Mouse (Mus musculus): ENCODE data around the gene Gm5294. TPM values are rescaled to one million over a fixed set of nuclear protein-coding genes. Genes with fewer than 3 reads are reported as not detected.
A peak's percentile ranks its signal among the peaks of the same experiment; 100 is the strongest.

Gm5294 gene
- 0.62 and 0.74 TPM in 2 replicates for polyA plus RNA-seq (2015; fragmentation: Nextera tagmentation; extraction: Ambion mirVana)

DNA sequence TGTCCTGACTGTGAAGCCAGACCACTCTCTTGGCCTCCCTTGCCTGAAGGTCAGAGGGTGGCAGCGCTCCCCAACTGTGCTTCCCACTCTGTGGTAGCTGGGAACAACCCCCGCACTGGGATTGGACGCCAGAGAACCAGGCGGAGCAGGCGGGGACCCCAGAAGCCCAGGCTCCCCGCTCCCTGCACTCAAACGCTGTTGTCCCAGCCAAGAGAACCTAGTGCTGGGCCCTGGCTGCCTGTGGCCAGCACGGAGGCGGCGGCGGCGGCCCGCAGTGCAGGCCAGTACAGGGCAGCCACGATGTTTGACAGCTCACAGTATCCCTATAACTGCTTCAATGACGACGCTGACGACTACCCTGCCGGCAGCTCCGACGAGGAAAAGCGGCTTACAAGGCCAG, at the start of gene Gm5294:
Gene Gm5294, plus strand, starts transcription at position 301 of the 400 bp plus-strand sequence.
- Histone ChIP-seq H3K4me2 (peak within 1 kb of the TSS; percentile 52), H3K9ac (no peak within 1 kb of the TSS), H3K9me3 (no peaks in the 10 kb centered on the region), H3K27me3 (peaks cover 53% of the 10 kb centered on the region), H3K36me3 (no peaks in the 10 kb centered on the region), H3K4me1 (replicated peaks) (peaks cover 12% of the 10 kb centered on the region), H3K27ac (replicated peaks) (no peak within 1 kb of the TSS), H3K4me3 (peak within 1 kb of the TSS; percentile 25)
- 9% methylated on average over 21 of the region's 21 CpGs for WGBS
- ATAC-seq (ENCODE audit: low FRiP score, low read depth), result no peak

DNA sequence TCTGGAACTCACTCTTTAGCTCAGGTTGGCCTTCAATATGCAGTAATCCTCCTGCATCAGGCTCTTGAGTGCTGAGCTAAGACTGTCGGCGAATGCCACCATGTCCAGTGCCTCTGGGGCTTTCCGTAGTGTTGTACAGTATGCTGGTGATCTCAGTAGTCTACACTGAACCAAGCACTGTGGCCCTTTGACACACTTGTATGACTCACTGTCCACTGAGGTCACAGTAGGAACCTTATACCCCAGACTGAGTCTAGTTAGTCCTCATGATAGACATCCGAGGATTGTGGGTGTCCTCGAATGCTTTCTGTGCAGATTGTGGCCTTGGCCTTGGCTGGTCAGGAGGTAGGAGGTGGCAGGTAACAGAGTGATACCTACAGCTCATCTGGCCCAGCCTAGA, 44.8 kb upstream of the Gm5294 start:
- peaks cover 25% of the 10 kb centered on the region for H3K4me1 ChIP-seq (replicated peaks)
- H3K4me3 ChIP-seq, result no peak overlapping the region
- WGBS, result 97% methylated on average over 5 of the region's 5 CpGs
- H3K4me2 ChIP-seq, result no peak overlapping the region
- H3K27ac ChIP-seq (replicated peaks), result no peak overlapping the region
- ATAC-seq (ENCODE audit: low FRiP score, low read depth), result no peak
- H3K36me3 ChIP-seq, result peaks cover 43% of the 10 kb centered on the region
- H3K9ac ChIP-seq, result no peak overlapping the region
- H3K27me3 ChIP-seq, result no peaks in the 10 kb centered on the region
- no peaks in the 10 kb centered on the region for H3K9me3 ChIP-seq

DNA sequence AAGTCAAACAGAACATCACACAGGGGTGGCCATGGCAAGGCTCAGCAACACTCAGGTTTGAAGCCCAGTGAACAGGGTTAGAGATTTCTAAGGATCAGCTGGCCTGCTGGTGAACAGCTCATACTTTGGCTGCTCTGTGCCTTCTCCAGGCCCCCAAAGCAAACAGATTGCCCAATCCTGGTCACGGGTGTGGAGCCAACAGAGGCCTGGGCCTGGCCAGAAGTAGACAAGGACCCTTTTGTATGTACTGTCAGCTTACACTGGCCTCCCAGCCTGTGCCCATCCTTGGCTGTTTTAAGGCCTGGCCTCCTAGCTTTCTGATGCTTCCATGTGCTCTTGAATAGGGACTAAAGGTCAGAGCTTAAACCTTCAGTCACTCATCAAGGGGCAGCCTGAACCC, 43.5 kb upstream of the Gm5294 start:
- H3K4me3 ChIP-seq, result no peak overlapping the region
- no peak overlapping the region for H3K9ac ChIP-seq
- ATAC-seq (ENCODE audit: low FRiP score, low read depth), result no peak
- peaks cover 38% of the 10 kb centered on the region for H3K36me3 ChIP-seq
- H3K4me1 ChIP-seq (replicated peaks), result peaks cover 31% of the 10 kb centered on the region
- no peaks in the 10 kb centered on the region for H3K9me3 ChIP-seq
- no peak overlapping the region for H3K27ac ChIP-seq (replicated peaks)
- no peaks in the 10 kb centered on the region for H3K27me3 ChIP-seq
- 73% methylated on average over 1 of the region's 1 CpGs for WGBS
- no peak overlapping the region for H3K4me2 ChIP-seq

DNA sequence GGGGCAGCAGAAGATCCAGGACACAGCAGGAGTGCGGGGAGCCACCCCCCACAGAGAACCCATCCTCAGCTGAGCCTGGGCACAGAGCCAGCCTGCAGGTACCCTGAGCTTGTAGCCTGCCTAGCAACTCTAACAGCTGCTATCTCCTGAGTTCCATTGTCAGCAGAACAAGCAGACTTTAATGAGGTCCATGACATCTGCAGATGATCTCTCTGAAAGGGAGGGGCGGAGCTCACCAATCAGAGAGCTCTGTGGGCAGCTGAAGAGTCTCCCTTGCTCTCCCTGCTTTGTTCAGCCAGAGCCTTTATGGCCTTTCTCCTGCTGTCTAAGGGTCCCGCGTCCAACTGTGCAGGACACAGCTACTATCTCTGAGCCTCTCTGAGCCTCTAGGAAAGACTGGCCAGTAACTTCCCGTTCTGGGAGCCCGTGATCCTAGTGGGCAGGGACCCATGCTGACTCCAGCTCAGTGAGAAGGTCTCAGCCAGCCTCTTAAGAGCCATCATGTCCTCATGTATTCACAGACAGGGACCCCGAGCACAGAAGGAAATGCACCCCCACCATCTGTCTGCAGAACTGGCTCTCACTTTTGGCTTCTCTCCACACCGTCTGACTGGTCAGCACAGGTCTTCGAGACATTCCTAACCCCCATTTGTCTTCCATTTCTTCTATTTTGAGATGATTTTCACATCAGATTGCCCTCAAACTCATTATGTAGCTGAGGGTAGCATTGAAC, 41.0 kb upstream of the Gm5294 start:
- no peak overlapping the region for H3K9ac ChIP-seq
- H3K27me3 ChIP-seq, result no peaks in the 10 kb centered on the region
- no peak overlapping the region for H3K4me3 ChIP-seq
- H3K27ac ChIP-seq (replicated peaks), result peak overlapping the region; percentile 76
- H3K4me2 ChIP-seq, result 0 out of 2 replicates have a peak overlapping the region, but pooled peaks have one; percentile 2
- peak; percentile 80 for ATAC-seq (ENCODE audit: low FRiP score, low read depth)
- no peaks in the 10 kb centered on the region for H3K9me3 ChIP-seq
- peaks cover 31% of the 10 kb centered on the region for H3K4me1 ChIP-seq (replicated peaks)
- peaks cover 25% of the 10 kb centered on the region; the same call in 1 of the 2 replicates for H3K36me3 ChIP-seq
- WGBS, result 23% methylated on average over 9 of the region's 9 CpGs

DNA sequence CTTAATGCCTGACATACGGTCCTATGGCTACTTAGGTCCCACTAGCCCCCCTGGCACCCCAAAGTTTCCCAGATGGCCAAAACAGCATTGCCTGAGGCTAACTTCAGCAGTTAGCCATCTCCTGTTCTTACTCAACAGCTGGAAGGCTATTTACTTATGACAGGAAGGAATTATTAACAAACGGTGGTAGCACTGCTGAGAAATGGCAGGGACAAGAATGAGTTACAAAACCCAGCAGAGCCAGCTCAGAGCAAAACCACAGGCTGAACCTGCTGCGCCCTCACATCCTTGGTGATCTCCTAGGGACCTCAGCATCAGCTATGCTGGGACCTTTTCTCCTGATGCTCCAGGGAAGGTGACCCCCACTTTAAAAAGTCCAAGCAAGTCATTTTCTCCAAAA, 40.2 kb upstream of the Gm5294 start:
- Histone ChIP-seq H3K4me1 (replicated peaks) (peaks cover 31% of the 10 kb centered on the region), H3K27ac (replicated peaks) (peak overlapping the region; percentile 76; the same call in 1 of the 2 replicates), H3K36me3 (peaks cover 23% of the 10 kb centered on the region; the same call in 1 of the 2 replicates)

DNA sequence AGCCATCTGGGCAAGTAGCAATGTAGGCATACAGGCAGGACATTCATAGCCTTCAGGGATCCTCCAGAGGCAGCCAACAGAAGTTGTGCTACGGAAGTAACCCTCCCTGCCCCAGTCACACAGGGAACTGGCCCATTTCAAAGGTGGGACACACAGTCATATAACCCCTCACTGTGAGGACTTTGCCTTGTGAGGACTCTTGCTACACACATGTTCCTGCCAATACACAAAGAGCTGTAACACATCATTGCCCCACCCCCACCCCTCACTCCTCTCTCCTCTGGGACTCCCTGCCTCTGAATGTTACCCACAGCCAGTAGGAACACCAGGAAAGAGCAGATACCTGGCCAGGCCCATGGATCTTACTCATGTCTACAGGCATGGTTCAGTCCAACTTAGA, 37.2 kb upstream of the Gm5294 start:
- Histone ChIP-seq H3K9me3 (no peaks in the 10 kb centered on the region), H3K36me3 (peaks cover 3% of the 10 kb centered on the region; the same call in 1 of the 2 replicates), H3K4me2 (no peak overlapping the region), H3K4me3 (no peak overlapping the region), H3K27ac (replicated peaks) (no peak overlapping the region), H3K4me1 (replicated peaks) (peaks cover 29% of the 10 kb centered on the region), H3K9ac (no peak overlapping the region), H3K27me3 (no peaks in the 10 kb centered on the region)
- 80% methylated on average over 1 of the region's 1 CpGs for WGBS
- ATAC-seq (ENCODE audit: low FRiP score, low read depth), result no peak

More for the DNA sequence above, 40.2 kb upstream of the Gm5294 start:
- H3K27me3 ChIP-seq, result no peaks in the 10 kb centered on the region
- no peak overlapping the region for H3K4me3 ChIP-seq
- ATAC-seq (ENCODE audit: low FRiP score, low read depth), result no peak
- WGBS, result 64% methylated on average over 3 of the region's 3 CpGs
- no peaks in the 10 kb centered on the region for H3K9me3 ChIP-seq
- no peak overlapping the region for H3K9ac ChIP-seq
- H3K4me2 ChIP-seq, result no peak overlapping the region

DNA sequence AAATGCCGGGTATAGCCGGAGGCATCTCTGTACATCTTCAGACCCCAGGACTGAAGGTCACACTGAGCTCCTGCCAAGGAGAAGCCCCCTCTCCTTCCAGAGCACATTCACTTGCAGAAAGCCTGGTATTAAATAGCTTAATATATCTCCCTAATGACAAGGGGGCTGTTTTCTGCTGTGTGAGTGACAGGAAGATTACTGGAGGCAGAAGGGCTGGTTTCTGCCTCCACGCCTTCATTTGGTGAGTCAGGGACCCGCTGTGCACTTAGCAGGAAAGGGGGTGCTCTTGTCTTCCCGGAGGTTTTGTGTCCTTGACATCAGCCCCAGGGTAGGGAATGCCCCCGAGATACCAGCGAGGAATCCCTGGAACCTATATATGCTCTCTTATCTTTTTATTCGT, 36.7 kb upstream of the Gm5294 start:
- Histone ChIP-seq H3K9me3 (no peaks in the 10 kb centered on the region), H3K36me3 (peaks cover 3% of the 10 kb centered on the region; the same call in 1 of the 2 replicates), H3K9ac (no peak overlapping the region), H3K4me3 (no peak overlapping the region), H3K4me2 (no peak overlapping the region), H3K27me3 (no peaks in the 10 kb centered on the region), H3K4me1 (replicated peaks) (peaks cover 30% of the 10 kb centered on the region), H3K27ac (replicated peaks) (no peak overlapping the region)
- no peak for ATAC-seq (ENCODE audit: low FRiP score, low read depth)
- 76% methylated on average over 8 of the region's 8 CpGs for WGBS

DNA sequence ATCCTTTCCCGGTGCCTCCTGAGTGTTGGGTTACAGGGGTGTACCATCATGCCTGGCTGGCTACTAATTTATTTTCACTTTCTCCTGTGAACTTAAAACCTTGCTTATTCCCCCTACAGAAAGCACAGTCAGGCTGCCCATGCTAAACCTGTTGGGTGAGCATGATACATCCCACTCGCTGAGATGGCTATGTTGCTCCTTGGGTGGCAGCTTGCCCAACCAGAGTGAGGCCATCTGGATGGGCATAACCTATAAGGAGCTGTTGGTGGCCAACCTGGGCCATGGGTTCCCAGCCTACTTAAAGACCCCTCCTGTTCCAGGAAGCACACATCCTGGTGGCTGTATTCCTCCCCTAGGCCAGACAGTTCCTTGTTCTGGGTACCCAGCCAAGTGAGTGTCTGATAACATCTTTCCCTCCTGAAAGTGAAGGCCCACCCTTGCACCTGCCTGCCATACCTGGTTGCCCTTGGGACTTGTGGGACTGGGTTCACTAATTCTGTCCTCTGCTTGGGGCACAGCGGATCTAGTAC, 33.8 kb upstream of the Gm5294 start:
- ATAC-seq (ENCODE audit: low FRiP score, low read depth), result no peak
- H3K4me3 ChIP-seq, result no peak overlapping the region
- H3K9ac ChIP-seq, result no peak overlapping the region
- 91% methylated on average over 3 of the region's 3 CpGs for WGBS
- H3K9me3 ChIP-seq, result no peaks in the 10 kb centered on the region
- H3K4me2 ChIP-seq, result no peak overlapping the region
- no peak overlapping the region for H3K27ac ChIP-seq (replicated peaks)
- H3K27me3 ChIP-seq, result no peaks in the 10 kb centered on the region
- H3K4me1 ChIP-seq (replicated peaks), result peaks cover 15% of the 10 kb centered on the region
- peaks cover 3% of the 10 kb centered on the region; the same call in 1 of the 2 replicates for H3K36me3 ChIP-seq

DNA sequence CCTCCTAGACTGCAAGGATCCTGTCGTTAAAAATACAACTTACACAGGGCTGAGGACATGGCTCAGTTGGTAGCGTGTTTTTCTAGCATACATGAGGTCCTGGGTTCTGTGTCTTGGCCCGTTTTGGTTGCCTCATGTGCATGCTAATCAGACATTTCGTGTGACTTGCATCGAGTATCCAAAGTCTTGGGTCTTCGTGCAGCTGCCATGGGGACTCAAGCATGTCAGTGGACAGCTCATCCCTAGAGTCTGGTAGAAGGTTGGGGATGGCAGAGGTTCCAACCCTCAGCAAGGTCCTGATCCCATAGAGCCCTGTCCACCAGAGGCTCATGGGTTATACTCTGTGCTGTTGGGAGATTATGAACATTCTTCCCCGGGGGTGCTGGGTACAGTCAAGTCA, 32.2 kb upstream of the Gm5294 start:
- H3K36me3 ChIP-seq, result peaks cover 13% of the 10 kb centered on the region
- no peak for ATAC-seq (ENCODE audit: low FRiP score, low read depth)
- H3K4me2 ChIP-seq, result no peak overlapping the region
- 91% methylated on average over 7 of the region's 7 CpGs for WGBS
- no peak overlapping the region for H3K9ac ChIP-seq
- H3K4me3 ChIP-seq, result no peak overlapping the region
- no peaks in the 10 kb centered on the region for H3K27me3 ChIP-seq
- H3K9me3 ChIP-seq, result no peaks in the 10 kb centered on the region
- no peak overlapping the region for H3K27ac ChIP-seq (replicated peaks)
- peaks cover 15% of the 10 kb centered on the region for H3K4me1 ChIP-seq (replicated peaks)

DNA sequence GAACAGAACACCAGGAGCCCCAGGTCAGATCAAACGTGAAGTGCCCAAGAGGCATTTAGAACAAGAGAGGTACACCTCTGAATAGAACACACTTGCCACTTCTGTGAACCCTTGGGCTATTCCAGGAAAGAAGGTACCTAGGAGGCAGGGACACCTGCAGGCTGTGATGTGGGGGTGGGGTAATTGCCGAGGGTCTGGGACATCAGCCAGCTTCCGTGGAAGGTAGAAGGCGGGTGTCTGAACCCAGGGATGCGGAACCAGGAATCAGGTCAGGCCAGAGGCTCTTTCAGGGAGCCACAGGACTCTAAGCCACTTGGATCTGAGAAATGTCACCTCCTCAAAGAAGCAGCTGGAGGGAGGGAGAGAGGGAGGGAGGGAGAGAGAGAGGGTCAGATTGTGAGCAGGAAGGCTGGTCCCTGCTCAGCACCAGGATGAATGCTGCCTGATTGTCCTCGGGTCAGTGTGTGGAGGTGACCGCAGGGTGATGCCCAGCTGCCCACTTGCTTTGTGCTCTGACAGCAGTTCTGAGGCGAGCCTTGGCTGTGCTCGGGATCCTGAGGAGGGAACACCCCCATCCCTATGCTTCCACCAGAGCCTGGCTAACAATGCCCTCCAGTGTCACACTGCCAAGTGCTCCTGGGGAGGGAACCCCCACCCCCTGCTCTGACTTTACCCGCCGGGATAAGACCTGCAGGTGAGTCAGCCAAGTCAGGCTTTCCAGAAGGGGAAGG, 31.2 kb upstream of the Gm5294 start:
- Histone ChIP-seq H3K27ac (replicated peaks) (no peak overlapping the region), H3K4me1 (replicated peaks) (peaks cover 15% of the 10 kb centered on the region), H3K27me3 (no peaks in the 10 kb centered on the region), H3K9me3 (no peaks in the 10 kb centered on the region), H3K4me3 (no peak overlapping the region), H3K36me3 (peaks cover 21% of the 10 kb centered on the region), H3K4me2 (no peak overlapping the region), H3K9ac (no peak overlapping the region)
- 44% methylated on average over 11 of the region's 11 CpGs for WGBS
- ATAC-seq (ENCODE audit: low FRiP score, low read depth), result no peak

DNA sequence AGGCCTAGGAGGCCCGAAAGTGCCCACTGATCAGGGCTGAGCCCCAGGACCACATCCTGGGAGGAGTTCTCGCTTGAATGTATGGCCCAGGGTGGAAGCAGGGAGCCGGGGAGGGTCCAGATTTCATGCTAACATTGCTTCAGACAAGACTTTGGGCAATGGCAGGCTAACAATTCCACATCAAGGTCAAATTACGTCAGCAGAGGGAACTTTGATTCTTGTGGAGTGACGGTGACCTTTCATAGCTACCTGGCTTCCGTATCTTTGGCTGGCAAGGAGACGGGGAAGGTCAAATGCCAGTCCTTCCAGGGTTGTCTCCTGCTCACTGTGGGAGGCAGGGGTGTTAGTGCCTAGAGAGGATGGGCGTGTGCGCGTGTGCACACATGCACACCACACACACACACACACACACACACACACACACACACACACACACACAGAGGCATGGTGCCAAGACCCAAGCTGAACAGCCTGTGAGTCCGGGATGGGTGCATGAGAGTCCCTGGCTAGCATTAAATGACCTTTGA, 28.9 kb upstream of the Gm5294 start:
- 85% methylated on average over 11 of the region's 11 CpGs for WGBS
- Histone ChIP-seq H3K4me2 (no peak overlapping the region), H3K27me3 (no peaks in the 10 kb centered on the region), H3K9ac (no peak overlapping the region), H3K4me3 (no peak overlapping the region), H3K36me3 (peaks cover 45% of the 10 kb centered on the region), H3K9me3 (no peaks in the 10 kb centered on the region), H3K27ac (replicated peaks) (no peak overlapping the region), H3K4me1 (replicated peaks) (peaks cover 15% of the 10 kb centered on the region)
- ATAC-seq (ENCODE audit: low FRiP score, low read depth), result no peak

DNA sequence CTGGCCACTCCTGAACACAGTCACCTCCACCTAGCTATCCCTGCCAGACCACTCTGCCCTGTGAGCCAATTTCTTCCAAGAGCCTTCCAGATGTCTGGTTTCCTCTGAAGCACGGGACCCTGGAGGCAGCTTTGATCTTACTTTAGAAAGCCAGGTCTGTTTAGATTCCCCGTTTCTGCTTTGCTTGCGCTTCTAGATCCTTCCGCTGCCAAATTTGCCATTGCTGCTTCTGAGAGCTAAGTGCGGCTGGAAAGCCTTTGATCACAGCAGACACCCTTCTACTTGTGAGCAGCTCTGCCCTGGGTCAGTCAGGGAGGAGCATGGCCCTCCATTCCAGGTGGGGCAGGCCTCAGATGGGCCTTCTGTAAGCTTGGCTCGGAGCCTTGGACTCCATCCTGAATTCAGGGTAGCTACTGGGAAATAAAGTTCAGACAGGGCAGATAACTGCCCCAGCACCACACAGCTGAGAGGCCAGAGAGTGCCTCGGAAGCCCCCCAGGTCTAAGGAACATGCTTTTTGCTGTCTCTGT, 18.2 kb upstream of the Gm5294 start:
- ATAC-seq (ENCODE audit: low FRiP score, low read depth), result no peak
- no peaks in the 10 kb centered on the region for H3K4me1 ChIP-seq (replicated peaks)
- no peak overlapping the region for H3K27ac ChIP-seq (replicated peaks)
- no peak overlapping the region for H3K9ac ChIP-seq
- H3K27me3 ChIP-seq, result no peaks in the 10 kb centered on the region
- H3K4me3 ChIP-seq, result no peak overlapping the region
- 78% methylated on average over 7 of the region's 7 CpGs for WGBS
- peaks cover 55% of the 10 kb centered on the region for H3K36me3 ChIP-seq
- H3K9me3 ChIP-seq, result no peaks in the 10 kb centered on the region
- no peak overlapping the region for H3K4me2 ChIP-seq

All from hindbrain, embryonic 15.5 days (tissue).